Mouse (Mus musculus) myocyte (in vitro differentiated cells): Measurements from ENCODE around the gene Mlph.

Source experiments
- CEBPB ChIP-seq: IDR thresholded peaks from 2 replicates; pipeline ENCODE4 v1.6.1; 2011; ENCODE audit warnings: mild to moderate bottlenecking, moderate library complexity; ENCODE audit not compliant: poor library complexity, insufficient read depth, severe bottlenecking
- E2F4 ChIP-seq: IDR thresholded peaks from one replicate; pipeline ENCODE4 v1.6.1; 2011; ENCODE audit warnings: mild to moderate bottlenecking, control low read depth, moderate library complexity; ENCODE audit not compliant: insufficient read depth
- MYOG ChIP-seq, 3 experiments: IDR thresholded peaks; one replicate each; pipeline ENCODE4 v1.6.1; 2011; ENCODE audit warnings: control low read depth in 2 of 3, low read depth in 2 of 3, mild to moderate bottlenecking in 2 of 3; ENCODE audit not compliant: insufficient read length in 2 of 3, control insufficient read depth in 1 of 3, insufficient read depth in 1 of 3
- POLR2A ChIP-seq: IDR thresholded peaks from one replicate; pipeline ENCODE4 v1.6.1; 2011; ENCODE audit warnings: low read depth, mild to moderate bottlenecking, control low read depth, moderate library complexity; ENCODE audit not compliant: insufficient read length
- POLR2AphosphoS2 ChIP-seq: IDR thresholded peaks from one replicate; pipeline ENCODE4 v1.6.1; 2011; ENCODE audit warnings: low read depth, control low read depth; ENCODE audit not compliant: insufficient read length

GRCm38 (mm10) chr1:90896741-90897361, 18.0 kb upstream of the Mlph start:
- TF ChIP-seq POLR2A, result no peak
- no peak for TF ChIP-seq E2F4
- TF ChIP-seq POLR2AphosphoS2, result no peak
- TF ChIP-seq MYOG (IDR thresholded peaks at IDR 0.05; ENCODE audit: control insufficient read depth in 1 of 3, insufficient read depth in 1 of 3, insufficient read length in 2 of 3, low read depth in 2 of 3), result no peak
- no peak for TF ChIP-seq CEBPB
